In the genomic region with DNA sequence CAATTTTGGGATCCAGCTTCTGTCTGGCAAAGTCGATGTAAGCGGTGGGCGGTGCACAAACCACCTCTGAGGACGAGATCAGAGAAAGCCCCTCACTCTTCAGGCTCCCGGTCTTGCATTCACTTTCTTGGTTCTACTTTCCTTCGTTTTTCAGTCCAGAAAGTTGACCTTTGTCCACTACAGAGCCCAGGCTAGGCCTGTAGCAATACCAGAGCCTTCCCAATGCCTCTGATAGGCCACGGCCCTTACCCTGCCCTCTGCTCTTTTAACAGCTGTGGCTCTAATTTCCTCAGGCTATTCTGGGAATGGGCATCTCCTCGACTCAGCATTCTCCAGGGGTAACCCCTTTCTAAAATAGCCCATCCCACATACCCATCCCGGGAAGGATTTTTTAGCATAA, we compare ENCODE assay signal across 7 mouse cellular contexts. TPM values are rescaled to one million over a fixed set of nuclear protein-coding genes. Genes with fewer than 3 reads are reported as not detected.
A peak's percentile ranks its signal among the peaks of the same experiment; 100 is the strongest.
DNase-seq lines count a peak whose midpoint lies in the region; ATAC-seq and TF ChIP-seq lines count a peak whose summit lies in the region.

No protein-coding gene starts in this region.

- peak overlapping the region; percentile 42 for H3K4me2 ChIP-seq in forebrain, embryonic 11.5 days (ENCODE audit: low read depth, low read length, severe bottlenecking)
- H3K4me2 ChIP-seq in neural tube, embryonic 14.5 days (ENCODE audit: low read depth, low read length) = peak overlapping the region; percentile 87

- peak overlapping the region; percentile 90 for H3K4me3 ChIP-seq in left cerebral cortex, adult 2 months
- peak overlapping the region; percentile 76 for H3K4me3 ChIP-seq in forebrain, embryonic 11.5 days (ENCODE audit: low read depth, low read length)
- peak overlapping the region; percentile 62 for H3K4me3 ChIP-seq in neural tube, embryonic 14.5 days (ENCODE audit: low read depth, low read length)

- no peak for DNase-seq in left cerebral cortex, adult 2 months (ENCODE audit: extremely low spot score in 1 of 2, low spot score in 2 of 2)
- no peak for DNase-seq in left cerebral cortex, adult 9 months (ENCODE audit: low spot score in 2 of 2)
- no peak for DNase-seq in forebrain, embryonic 11.5 days (ENCODE audit: low spot score)
- peak; percentile 31 to 63 for DNase-seq in kidney, postnatal 25 days
- DNase-seq in left cerebral cortex, postnatal 25 days (ENCODE audit: low spot score in 2 of 2) = no peak
- DNase-seq in left cerebral cortex, adult 18-20 months (ENCODE audit: low spot score in 2 of 2) = no peak

- no peaks in the 10 kb centered on the region for H3K27me3 ChIP-seq in forebrain, embryonic 11.5 days (ENCODE audit: control insufficient read depth, insufficient read depth, low read length)
- no peaks in the 10 kb centered on the region for H3K27me3 ChIP-seq in neural tube, embryonic 14.5 days (ENCODE audit: control insufficient read depth, insufficient read depth, low read length)

- no peak for ATAC-seq in forebrain, embryonic 11.5 days (replicated peaks; ENCODE audit: low FRiP score)
- no peak for ATAC-seq in neural tube, embryonic 14.5 days (ENCODE audit: low read depth)

- TF ChIP-seq CTCF in left cerebral cortex, adult 2 months (IDR thresholded peaks at IDR 0.05) = no peak

- peaks cover 21% of the 10 kb centered on the region for H3K4me1 ChIP-seq in forebrain, embryonic 11.5 days (replicated peaks; ENCODE audit: control insufficient read depth, insufficient read depth, low read length)
- H3K4me1 ChIP-seq in neural tube, embryonic 14.5 days (ENCODE audit: control insufficient read depth, insufficient read depth, low read length) = peaks cover 26% of the 10 kb centered on the region

- H3K9me3 ChIP-seq in forebrain, embryonic 11.5 days (ENCODE audit: control insufficient read depth, low read length) = no peaks in the 10 kb centered on the region
- H3K9me3 ChIP-seq in neural tube, embryonic 14.5 days (ENCODE audit: control insufficient read depth, low read length) = no peaks in the 10 kb centered on the region

- intact Hi-C loops in left cerebral cortex, adult 2 months (cut with DNase I) = no loop called here
- intact Hi-C loops in left cerebral cortex, postnatal 25 days (cut with DNase I) = no loop called here

- H3K36me3 ChIP-seq in forebrain, embryonic 11.5 days (ENCODE audit: control insufficient read depth, insufficient read depth, low read length) = peaks cover 16% of the 10 kb centered on the region; the same call in 1 of the 2 replicates
- H3K36me3 ChIP-seq in neural tube, embryonic 14.5 days (ENCODE audit: control insufficient read depth, insufficient read depth, low read length) = peaks cover 26% of the 10 kb centered on the region

- peak overlapping the region; percentile 95 for H3K27ac ChIP-seq in left cerebral cortex, adult 2 months
- peak overlapping the region; percentile 85 for H3K27ac ChIP-seq in forebrain, embryonic 11.5 days (ENCODE audit: low read depth, low read length)
- H3K27ac ChIP-seq in neural tube, embryonic 14.5 days (ENCODE audit: low read depth, low read length) = peak overlapping the region; percentile 88; the same call in 1 of the 2 replicates

- WGBS in forebrain, embryonic 11.5 days = 20% methylated on average over 9 of the region's 9 CpGs
- 21% methylated on average over 9 of the region's 9 CpGs for WGBS in neural tube, embryonic 14.5 days

- H3K9ac ChIP-seq in forebrain, embryonic 11.5 days (ENCODE audit: low read length) = peak overlapping the region; percentile 89
- peak overlapping the region; percentile 75 for H3K9ac ChIP-seq in neural tube, embryonic 14.5 days (replicated peaks; ENCODE audit: low read depth, low read length)

RNA-seq across cellular contexts. Expression of a gene that starts 1.2 kb away (rescaled TPM):
- 100 to 1,000 TPM; 734 to 769 TPM for total RNA-seq in left cerebral cortex, adult 2 months (2021)
- 875 and 885 TPM in 2 replicates for polyA plus RNA-seq in forebrain, embryonic 11.5 days (2014; fragmentation: Nextera tagmentation; extraction: Ambion mirVana)
- 393 and 412 TPM in 2 replicates for polyA plus RNA-seq in neural tube, embryonic 14.5 days (2014; fragmentation: Nextera tagmentation; extraction: Ambion mirVana)
- 100 to 1,000 TPM; 739 to 808 TPM for total RNA-seq in left cerebral cortex, postnatal 25 days (2021)
- 100 to 1,000 TPM; 804 to 847 TPM for total RNA-seq in left cerebral cortex, adult 18-20 months (2021)

RNA-seq across cellular contexts. Expression of a gene that starts 4.4 kb away (rescaled TPM):
- total RNA-seq in left cerebral cortex, adult 2 months (2021) = 1 to 10 TPM; 4.4 to 5.4 TPM
- 7.5 and 8.4 TPM in 2 replicates for polyA plus RNA-seq in forebrain, embryonic 11.5 days (2014; fragmentation: Nextera tagmentation; extraction: Ambion mirVana)
- 3.9 and 4.4 TPM in 2 replicates for polyA plus RNA-seq in neural tube, embryonic 14.5 days (2014; fragmentation: Nextera tagmentation; extraction: Ambion mirVana)
- total RNA-seq in left cerebral cortex, postnatal 25 days (2021) = 1 to 10 TPM; 4.4 to 5.2 TPM
- 1 to 10 TPM; 4.6 to 5.7 TPM for total RNA-seq in left cerebral cortex, adult 18-20 months (2021)

RNA-seq across cellular contexts. Expression of a gene that starts 16.4 kb away (rescaled TPM):
- total RNA-seq in left cerebral cortex, adult 2 months (2021) = 100 to 1,000 TPM; 184 to 190 TPM
- polyA plus RNA-seq in forebrain, embryonic 11.5 days (2014; fragmentation: Nextera tagmentation; extraction: Ambion mirVana) = 182 and 184 TPM in 2 replicates
- 162 and 171 TPM in 2 replicates for polyA plus RNA-seq in neural tube, embryonic 14.5 days (2014; fragmentation: Nextera tagmentation; extraction: Ambion mirVana)
- 100 to 1,000 TPM; 176 to 177 TPM for total RNA-seq in left cerebral cortex, postnatal 25 days (2021)
- 100 to 1,000 TPM; 204 to 208 TPM for total RNA-seq in left cerebral cortex, adult 18-20 months (2021)

RNA-seq across cellular contexts. Expression of a gene that starts 16.5 kb away (rescaled TPM):
- under 1 TPM; 0.63 to 0.66 TPM for total RNA-seq in left cerebral cortex, adult 2 months (2021)
- 276 and 307 TPM in 2 replicates for polyA plus RNA-seq in forebrain, embryonic 11.5 days (2014; fragmentation: Nextera tagmentation; extraction: Ambion mirVana)
- 16.8 and 16.9 TPM in 2 replicates for polyA plus RNA-seq in neural tube, embryonic 14.5 days (2014; fragmentation: Nextera tagmentation; extraction: Ambion mirVana)
- 1 to 10 TPM in 1 of 2 experiments, under 1 TPM in 1; 0.50 to 1.1 TPM for total RNA-seq in left cerebral cortex, postnatal 25 days (2021)
- under 1 TPM; 0.23 to 0.42 TPM for total RNA-seq in left cerebral cortex, adult 18-20 months (2021)

RNA-seq across cellular contexts. Expression of a gene that starts 27.2 kb away (rescaled TPM):
- not detected for total RNA-seq in left cerebral cortex, adult 2 months (2021)
- 0.71 and 1.1 TPM in 2 replicates for polyA plus RNA-seq in forebrain, embryonic 11.5 days (2014; fragmentation: Nextera tagmentation; extraction: Ambion mirVana)
- 0.44 and 0.54 TPM in 2 replicates for polyA plus RNA-seq in neural tube, embryonic 14.5 days (2014; fragmentation: Nextera tagmentation; extraction: Ambion mirVana)
- total RNA-seq in left cerebral cortex, postnatal 25 days (2021) = under 1 TPM in 1 of 2 experiments, not detected in 1; 0.18 TPM
- under 1 TPM in 1 of 2 experiments, not detected in 1; 0.21 TPM for total RNA-seq in left cerebral cortex, adult 18-20 months (2021)

Comparison
In these comparisons a context has a peak if more than half of its experiments do, and no peak if none do; other contexts are left out.
1. DNase-seq: peak in kidney, postnatal 25 days (2 of 2); none in left cerebral cortex, adult 2 months (0 of 2), left cerebral cortex, adult 9 months (0 of 2), forebrain, embryonic 11.5 days (single experiment), left cerebral cortex, postnatal 25 days (0 of 2) and left cerebral cortex, adult 18-20 months (0 of 2).
2. Peak in every context shown above with its lines, with median percentiles within 50 percentile points of each other: H3K27ac ChIP-seq and H3K4me3 ChIP-seq.